Mouse (Mus musculus) liver, postnatal 0 days (tissue): Measurements from ENCODE around the gene Ccdc77. TPM values are rescaled to one million over a fixed set of nuclear protein-coding genes. Genes with fewer than 3 reads are reported as not detected.

ENCODE experiments used
- ATAC-seq: fragments of 200-750 bp; cut with Nextera tagmentation; 2 replicates; pipeline ENCODE4 v1.8.0; 2017; ENCODE audit warnings: mild to moderate bottlenecking, moderate library complexity
- DNase-seq: peaks from one replicate; pipeline ENCODE4 v3.0.0-alpha.2; 2016
- H3K27ac ChIP-seq: fragments of 300-500 bp; sonication (generic); 2 replicates; pipeline ENCODE4 v1.5.1; 2014; ENCODE audit warnings: antibody characterized with exemption, moderate library complexity, mild to moderate bottlenecking, low read depth
- H3K27me3 ChIP-seq: fragments of 300-500 bp; sonication (generic); 2 replicates; pipeline ENCODE4 v1.6.1; 2014; ENCODE audit warnings: low read length, control low read depth, mixed read lengths; ENCODE audit not compliant: insufficient read depth
- H3K36me3 ChIP-seq: fragments of 300-500 bp; sonication (generic); replicated peaks from 2 replicates; pipeline ENCODE4 v1.6.1; 2014; ENCODE audit warnings: mild to moderate bottlenecking, control low read depth, low read length, moderate library complexity, mixed read lengths; ENCODE audit not compliant: insufficient read depth
- H3K4me1 ChIP-seq: fragments of 300-500 bp; sonication (generic); 2 replicates; pipeline ENCODE4 v1.6.1; 2014; ENCODE audit warnings: antibody characterized with exemption, mild to moderate bottlenecking, control low read depth; ENCODE audit not compliant: insufficient read depth
- H3K4me2 ChIP-seq: fragments of 300-500 bp; sonication (generic); 2 replicates; pipeline ENCODE4 v1.6.1; 2014; ENCODE audit warnings: low read depth, mild to moderate bottlenecking, low read length, moderate library complexity, mixed read lengths
- H3K4me3 ChIP-seq: fragments of 300-500 bp; sonication (generic); 2 replicates; pipeline ENCODE4 v1.5.1; 2014; ENCODE audit warnings: low read depth, low read length
- H3K9ac ChIP-seq: fragments of 300-500 bp; sonication (generic); replicated peaks from 2 replicates; pipeline ENCODE4 v1.6.1; 2014; ENCODE audit warnings: mild to moderate bottlenecking, moderate library complexity
- H3K9me3 ChIP-seq: fragments of 300-500 bp; sonication (generic); 2 replicates; pipeline ENCODE4 v1.6.1; 2016; ENCODE audit warnings: mild to moderate bottlenecking, control low read depth, low read length, mixed read lengths
- CTCF ChIP-seq: sonication (generic); IDR thresholded peaks from 2 replicates; pipeline ENCODE4 v1.5.1; 2016; ENCODE audit warnings: antibody characterized with exemption, low read depth
- EP300 ChIP-seq: IDR thresholded peaks from 2 replicates; pipeline ENCODE4 v1.6.1; 2016; ENCODE audit warnings: antibody characterized with exemption, low read depth, mild to moderate bottlenecking
- WGBS: fragments of 180-500 bp; shearing (Covaris S2); extraction: QIAGEN DNeasy Blood & Tissue Kit; methylation state at CpG from one replicate; pipeline ENCODE4 v1.1.7; 2014; ENCODE audit not compliant: insufficient replicate concordance; 5-methylcytosine and 5-hydroxymethylcytosine counted together
- polyA plus RNA-seq: library from polyadenylated mRNA; unstranded; fragments of >200 nt; fragmentation: Nextera tagmentation; extraction: Ambion mirVana; gene quantifications from 2 replicates; pipeline ENCODE4 v1.2.1, GENCODE M21; 2015

Ccdc77 gene
- polyA plus RNA-seq, 1 experiment from 2014 or later, result 9.2 TPM

- peaks cover 8% of the 10 kb centered on the region; the same call in 1 of the 2 replicates for H3K4me1 ChIP-seq
- H3K27me3 ChIP-seq, result no peaks in the 10 kb centered on the region
- no peaks in the 10 kb centered on the region for H3K9me3 ChIP-seq
- H3K4me2 ChIP-seq, result peak overlapping the region; percentile 71
- peak overlapping the region; percentile 97 for H3K27ac ChIP-seq
- peaks cover 26% of the 10 kb centered on the region for H3K36me3 ChIP-seq
- peak overlapping the region; percentile 96 for H3K9ac ChIP-seq
- H3K4me3 ChIP-seq, result peak overlapping the region; percentile 96
- WGBS, result 1% methylated on average over 15 of the region's 15 CpGs
- no peak for ATAC-seq
- TF ChIP-seq CTCF (no peak), EP300 (no peak)
- DNase-seq, result peak; percentile 47
These were observed 877 bp upstream of the Ccdc77 start for GRCm38 (mm10) chr6:120365051-120365450.

- peaks cover 8% of the 10 kb centered on the region; the same call in 1 of the 2 replicates for H3K4me1 ChIP-seq
- WGBS, result 0% methylated on average over 31 of the region's 31 CpGs
- TF ChIP-seq CTCF (no peak), EP300 (no peak)
- H3K4me3 ChIP-seq, result peak overlapping the region; percentile 96
- DNase-seq (peak; percentile 63), ATAC-seq (peak; percentile 20)
- peak overlapping the region; percentile 71 for H3K4me2 ChIP-seq
- H3K36me3 ChIP-seq, result peaks cover 21% of the 10 kb centered on the region
- peak overlapping the region; percentile 96 for H3K9ac ChIP-seq
- no peaks in the 10 kb centered on the region for H3K27me3 ChIP-seq
- H3K27ac ChIP-seq, result peak overlapping the region; percentile 97
- no peaks in the 10 kb centered on the region for H3K9me3 ChIP-seq
These were observed 340 bp upstream of the Ccdc77 start for GRCm38 (mm10) chr6:120364523-120364905.

- DNase-seq, result peak; percentile 14
- Histone ChIP-seq H3K27ac (peak overlapping the region; percentile 97), H3K9ac (peak overlapping the region; percentile 96), H3K9me3 (no peaks in the 10 kb centered on the region), H3K4me1 (peaks cover 10% of the 10 kb centered on the region; the same call in 1 of the 2 replicates), H3K4me2 (peak overlapping the region; percentile 71), H3K4me3 (peak overlapping the region; percentile 96), H3K27me3 (no peaks in the 10 kb centered on the region), H3K36me3 (peaks cover 7% of the 10 kb centered on the region; the same call in 1 of the 2 replicates)
- TF ChIP-seq EP300, result no peak
- no peak for TF ChIP-seq CTCF
- ATAC-seq, result no peak; the same call in 1 of the 2 replicates
- WGBS, result 13% methylated on average over 15 of the region's 15 CpGs
These were observed 1.1 kb downstream of the Ccdc77 start for GRCm38 (mm10) chr6:120362774-120363687.

DNA sequence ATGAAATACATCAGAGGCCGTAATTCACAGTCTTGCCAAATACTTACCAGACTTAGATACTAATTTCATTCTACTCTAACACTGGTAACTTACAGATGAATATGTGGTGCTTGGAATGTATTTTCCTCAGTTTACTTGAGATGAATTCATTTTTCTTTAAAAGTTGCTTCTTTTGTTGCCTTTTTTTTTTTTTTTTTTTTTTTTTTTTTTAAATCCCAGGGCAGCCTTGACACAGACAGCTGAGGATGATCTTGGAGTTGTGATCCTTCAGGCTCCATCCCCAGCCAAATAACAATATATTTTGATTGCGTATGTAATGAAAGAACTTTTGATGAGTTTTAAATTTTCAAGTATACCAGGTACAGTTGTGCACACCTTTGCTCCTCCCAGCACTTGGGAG lies 2.0 kb downstream of the Ccdc77 start:
- peaks cover 12% of the 10 kb centered on the region; the same call in 1 of the 2 replicates for H3K4me1 ChIP-seq
- H3K9ac ChIP-seq, result no peak overlapping the region
- ATAC-seq (no peak), DNase-seq (no peak)
- H3K36me3 ChIP-seq, result peaks cover under 1% of the 10 kb centered on the region; the same call in 1 of the 2 replicates
- peak overlapping the region; percentile 52; the same call in 1 of the 2 replicates for H3K27ac ChIP-seq
- WGBS, result 93% methylated on average over 2 of the region's 2 CpGs
- no peak overlapping the region for H3K4me2 ChIP-seq
- TF ChIP-seq CTCF, result no peak
- TF ChIP-seq EP300, result no peak
- H3K27me3 ChIP-seq, result no peaks in the 10 kb centered on the region
- no peaks in the 10 kb centered on the region for H3K9me3 ChIP-seq
- no peak overlapping the region for H3K4me3 ChIP-seq

- Histone ChIP-seq H3K4me1 (peaks cover 10% of the 10 kb centered on the region; the same call in 1 of the 2 replicates), H3K9ac (peak overlapping the region; percentile 73), H3K27me3 (no peaks in the 10 kb centered on the region), H3K4me3 (peak overlapping the region; percentile 51), H3K4me2 (peak overlapping the region; percentile 68), H3K27ac (peak overlapping the region; percentile 91), H3K36me3 (peaks cover 8% of the 10 kb centered on the region; the same call in 1 of the 2 replicates), H3K9me3 (no peaks in the 10 kb centered on the region)
- DNase-seq (peak; percentile 88), ATAC-seq (peak; percentile 99)
- TF ChIP-seq CTCF (peak; percentile 47; the same call in 1 of the 2 replicates), EP300 (no peak; the same call in none of the 2 replicates)
- WGBS, result under 1% methylated on average over 31 of the region's 31 CpGs
These were observed 6.9 kb downstream of the Ccdc77 start for GRCm38 (mm10) chr6:120356951-120357945.
